Mouse (Mus musculus): ENCODE data around the gene BC051019. TPM values are rescaled to one million over a fixed set of nuclear protein-coding genes. Genes with fewer than 3 reads are reported as not detected.

BC051019 gene
- polyA plus RNA-seq, 1 experiment from 2014 or later, result not detected

DNA sequence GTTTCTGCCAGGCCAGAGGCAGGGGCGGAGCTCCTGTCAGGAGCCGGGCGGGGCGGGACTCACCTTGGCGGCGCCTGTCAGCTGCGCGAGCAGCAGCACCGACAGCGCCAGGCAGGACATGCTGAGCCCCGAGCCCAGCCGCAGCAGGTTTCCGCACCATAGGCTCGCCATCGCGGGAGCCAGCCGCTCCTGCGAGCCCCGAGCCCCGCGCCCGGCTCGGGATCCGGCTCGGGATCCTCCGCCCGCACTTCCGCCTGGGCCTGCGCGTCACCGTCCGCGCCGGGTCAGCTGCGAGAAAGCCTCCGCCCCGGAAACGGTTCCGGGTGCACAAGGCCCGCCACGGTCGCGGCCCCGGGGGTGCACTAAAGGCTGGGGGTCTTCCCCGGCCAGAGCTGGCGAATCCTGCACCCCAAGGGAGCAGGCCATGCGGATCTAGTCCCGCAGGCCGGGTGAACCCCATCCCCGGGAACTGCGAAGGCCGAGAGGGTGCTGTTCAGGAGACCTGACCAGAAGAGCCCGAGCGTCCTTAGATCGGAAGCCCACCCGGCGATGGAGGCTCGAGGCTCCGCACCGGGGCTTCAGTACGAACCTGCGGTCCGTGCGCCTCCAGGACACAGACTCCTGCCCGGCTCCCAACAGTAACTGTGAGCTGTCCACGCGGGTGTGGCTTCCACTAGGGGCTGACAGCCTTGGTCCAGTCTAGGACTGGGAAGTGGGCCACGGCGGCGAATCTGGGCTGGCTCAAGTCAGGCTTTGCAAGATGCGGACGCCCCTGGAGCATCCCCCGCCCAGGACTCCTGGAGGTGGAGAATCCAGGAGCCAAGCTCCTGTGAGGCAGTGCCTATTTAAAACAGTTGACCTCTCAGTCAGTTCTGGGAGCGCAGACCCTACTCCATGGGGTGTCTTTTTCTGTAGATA lies 28.6 kb upstream of the BC051019 start, which contains the start of gene Tmem9b:
TSS of gene Tmem9b (minus strand) at position 868 of the 918 bp plus-strand sequence.
- Histone ChIP-seq H3K9me3 (ENCODE audit: control insufficient read depth, low read length) (no peaks in the 10 kb centered on the region), H3K27ac (replicated peaks in 1 of 2; ENCODE audit: control insufficient read depth in 1 of 2, insufficient read depth in 1 of 2, low read depth in 2 of 2, low read length in 2 of 2) (peak within 1 kb of the TSS; percentile 59 to 83), H3K27me3 (ENCODE audit: control insufficient read depth, insufficient read depth, low read length) (no peaks in the 10 kb centered on the region), H3K36me3 (ENCODE audit: control insufficient read depth, insufficient read depth, low read length) (peaks cover 17% of the 10 kb centered on the region; the same call in 1 of the 2 replicates), H3K4me3 (ENCODE audit: control insufficient read depth in 1 of 2, insufficient read depth in 1 of 2, low read depth in 1 of 2, low read length in 2 of 2) (peak within 1 kb of the TSS; percentile 81 to 82), H3K9ac (ENCODE audit: low read length) (peak within 1 kb of the TSS; percentile 97), H3K4me1 (ENCODE audit: control insufficient read depth in 2 of 2, insufficient read depth in 2 of 2, low read length in 2 of 2) (peaks cover 2 to 17% of the 10 kb centered on the region in 2 experiments; a peak in 3 of 4 replicates), H3K4me2 (ENCODE audit: low read length) (peak within 1 kb of the TSS; percentile 97)
- ATAC-seq (ENCODE audit: insufficient number of reproducible peaks, insufficient read depth, low FRiP score, low read depth), result peak; percentile 76
- under 1% methylated on average over 73 of the region's 74 CpGs for WGBS

DNA sequence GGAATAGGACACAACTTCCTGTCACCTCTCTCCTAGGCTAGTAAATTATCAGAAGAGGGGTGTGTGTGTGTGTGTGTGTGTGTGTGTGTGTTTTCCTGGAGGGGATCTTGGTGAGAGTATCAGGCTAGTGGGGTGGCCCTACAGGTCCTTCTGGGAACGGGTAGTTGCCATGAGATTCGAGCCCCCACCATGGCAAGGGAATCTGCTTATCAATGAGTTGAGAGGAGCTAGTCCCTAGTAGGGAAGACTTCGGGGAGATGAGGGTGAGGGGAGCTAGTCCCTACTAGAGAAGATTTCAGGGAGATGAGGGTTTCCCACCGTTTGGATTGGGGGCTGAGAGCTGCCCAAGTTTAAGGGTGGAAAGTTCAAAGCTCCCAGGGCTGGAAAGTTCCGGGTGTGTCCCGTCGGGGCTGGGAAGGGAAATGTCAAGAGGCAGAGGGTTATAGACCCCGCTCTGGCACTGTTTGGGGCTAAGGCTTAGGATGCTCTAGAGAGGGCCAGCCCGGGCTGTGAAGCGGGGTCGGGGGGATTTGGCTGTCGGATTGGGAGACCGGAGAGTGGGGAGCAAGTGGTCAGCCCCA lies 27.9 kb upstream of the BC051019 start:
- H3K9me3 ChIP-seq (ENCODE audit: control insufficient read depth, low read length), result no peaks in the 10 kb centered on the region
- H3K9ac ChIP-seq (ENCODE audit: low read length), result peak overlapping the region; percentile 97
- H3K27ac ChIP-seq (replicated peaks in 1 of 2; ENCODE audit: control insufficient read depth in 1 of 2, insufficient read depth in 1 of 2, low read depth in 2 of 2, low read length in 2 of 2), result peak overlapping the region; percentile 23 to 83; a peak in 3 of 4 replicates
- H3K4me1 ChIP-seq (ENCODE audit: control insufficient read depth in 2 of 2, insufficient read depth in 2 of 2, low read length in 2 of 2), result peaks cover 2 to 17% of the 10 kb centered on the region in 2 experiments; a peak in 3 of 4 replicates
- under 1% methylated on average over 13 of the region's 13 CpGs for WGBS
- peak overlapping the region; percentile 97 for H3K4me2 ChIP-seq (ENCODE audit: low read length)
- peaks cover 20% of the 10 kb centered on the region for H3K36me3 ChIP-seq (ENCODE audit: control insufficient read depth, insufficient read depth, low read length)
- ATAC-seq (ENCODE audit: insufficient number of reproducible peaks, insufficient read depth, low FRiP score, low read depth), result no peak
- no peaks in the 10 kb centered on the region for H3K27me3 ChIP-seq (ENCODE audit: control insufficient read depth, insufficient read depth, low read length)
- peak overlapping the region; percentile 81 to 82 for H3K4me3 ChIP-seq (ENCODE audit: control insufficient read depth in 1 of 2, insufficient read depth in 1 of 2, low read depth in 1 of 2, low read length in 2 of 2)

DNA sequence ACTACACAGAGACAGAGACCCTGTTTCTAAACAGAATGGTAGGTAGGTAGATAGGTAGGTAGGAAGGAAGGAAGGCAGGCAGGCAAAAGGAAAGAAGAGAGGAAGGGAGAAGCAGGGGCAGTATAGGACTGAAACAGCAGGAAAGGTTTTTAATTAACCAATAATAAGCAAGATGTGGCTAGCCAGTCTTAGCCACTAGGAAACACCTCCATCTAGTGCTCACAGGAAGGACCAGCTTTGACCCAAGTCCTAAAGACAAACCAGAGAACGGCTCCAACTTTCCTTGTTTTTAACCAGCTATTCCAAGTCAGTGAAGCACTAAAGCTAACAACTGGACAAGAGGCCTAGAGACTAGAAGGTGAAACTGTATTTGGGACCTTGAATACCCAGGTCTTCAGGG lies 24.1 kb upstream of the BC051019 start:
- no peak for ATAC-seq (ENCODE audit: insufficient number of reproducible peaks, insufficient read depth, low FRiP score, low read depth)
- 52% methylated on average over 1 of the region's 1 CpGs for WGBS
- Histone ChIP-seq H3K9me3 (ENCODE audit: control insufficient read depth, low read length) (no peaks in the 10 kb centered on the region), H3K4me1 (ENCODE audit: control insufficient read depth in 2 of 2, insufficient read depth in 2 of 2, low read length in 2 of 2) (peaks cover 2 to 9% of the 10 kb centered on the region in 2 experiments; a peak in 3 of 4 replicates), H3K9ac (ENCODE audit: low read length) (no peak overlapping the region), H3K4me2 (ENCODE audit: low read length) (no peak overlapping the region), H3K27ac (replicated peaks in 1 of 2; ENCODE audit: control insufficient read depth in 1 of 2, insufficient read depth in 1 of 2, low read depth in 2 of 2, low read length in 2 of 2) (no peak overlapping the region), H3K36me3 (ENCODE audit: control insufficient read depth, insufficient read depth, low read length) (peaks cover 47% of the 10 kb centered on the region), H3K27me3 (ENCODE audit: control insufficient read depth, insufficient read depth, low read length) (no peaks in the 10 kb centered on the region), H3K4me3 (ENCODE audit: control insufficient read depth in 1 of 2, insufficient read depth in 1 of 2, low read depth in 1 of 2, low read length in 2 of 2) (no peak overlapping the region)

DNA sequence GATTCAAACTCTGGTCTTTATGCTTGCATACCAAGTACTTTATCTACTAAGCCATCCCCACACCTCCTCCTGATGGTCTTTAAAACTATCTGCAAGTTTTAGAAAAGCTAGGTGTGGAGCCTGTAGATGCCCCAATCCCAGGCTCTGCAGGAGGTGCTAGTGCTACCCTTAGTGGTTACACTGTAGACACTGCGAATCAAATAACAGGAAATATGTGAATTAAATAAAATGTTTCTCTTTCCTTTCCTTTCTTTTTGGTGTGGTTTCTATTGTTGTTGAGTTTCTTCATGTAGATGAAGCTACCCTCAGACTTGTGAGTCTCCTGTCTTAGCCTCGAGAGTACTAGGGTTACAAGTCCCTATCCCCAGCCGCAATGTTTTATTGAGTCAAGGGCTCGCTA lies 18.1 kb upstream of the BC051019 start:
- no peak for ATAC-seq (ENCODE audit: insufficient number of reproducible peaks, insufficient read depth, low FRiP score, low read depth)
- Histone ChIP-seq H3K27me3 (ENCODE audit: control insufficient read depth, insufficient read depth, low read length) (no peaks in the 10 kb centered on the region), H3K4me3 (ENCODE audit: control insufficient read depth in 1 of 2, insufficient read depth in 1 of 2, low read depth in 1 of 2, low read length in 2 of 2) (no peak overlapping the region), H3K36me3 (ENCODE audit: control insufficient read depth, insufficient read depth, low read length) (peaks cover 81% of the 10 kb centered on the region), H3K4me1 (ENCODE audit: control insufficient read depth in 2 of 2, insufficient read depth in 2 of 2, low read length in 2 of 2) (no peaks in the 10 kb centered on the region), H3K9ac (ENCODE audit: low read length) (no peak overlapping the region), H3K9me3 (ENCODE audit: control insufficient read depth, low read length) (no peaks in the 10 kb centered on the region), H3K4me2 (ENCODE audit: low read length) (no peak overlapping the region), H3K27ac (replicated peaks in 1 of 2; ENCODE audit: control insufficient read depth in 1 of 2, insufficient read depth in 1 of 2, low read depth in 2 of 2, low read length in 2 of 2) (no peak overlapping the region)
- WGBS, result 79% methylated on average over 4 of the region's 4 CpGs

DNA sequence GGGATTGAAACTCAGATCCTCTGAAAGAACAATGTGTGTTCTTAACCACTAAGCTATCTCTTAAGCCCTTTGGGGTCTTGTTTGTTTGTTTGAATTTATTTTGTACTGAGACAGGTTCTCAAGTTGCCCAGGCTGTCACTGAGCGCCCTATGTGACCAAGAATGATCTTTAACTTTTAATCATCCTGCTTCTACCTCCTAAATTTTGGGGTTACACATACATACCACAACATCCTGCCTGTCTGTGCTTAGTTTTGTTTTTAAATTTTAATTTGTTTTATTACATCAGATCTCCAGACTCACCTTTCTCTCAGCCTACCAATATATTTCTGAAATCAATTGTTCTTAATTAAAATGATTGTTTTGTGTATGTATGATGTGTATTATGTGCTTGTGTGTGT lies 17.4 kb upstream of the BC051019 start:
- Histone ChIP-seq H3K36me3 (ENCODE audit: control insufficient read depth, insufficient read depth, low read length) (peaks cover 82% of the 10 kb centered on the region), H3K9me3 (ENCODE audit: control insufficient read depth, low read length) (no peaks in the 10 kb centered on the region), H3K4me3 (ENCODE audit: control insufficient read depth in 1 of 2, insufficient read depth in 1 of 2, low read depth in 1 of 2, low read length in 2 of 2) (no peak overlapping the region), H3K4me2 (ENCODE audit: low read length) (no peak overlapping the region), H3K9ac (ENCODE audit: low read length) (no peak overlapping the region), H3K27ac (replicated peaks in 1 of 2; ENCODE audit: control insufficient read depth in 1 of 2, insufficient read depth in 1 of 2, low read depth in 2 of 2, low read length in 2 of 2) (no peak overlapping the region), H3K4me1 (ENCODE audit: control insufficient read depth in 2 of 2, insufficient read depth in 2 of 2, low read length in 2 of 2) (no peaks in the 10 kb centered on the region), H3K27me3 (ENCODE audit: control insufficient read depth, insufficient read depth, low read length) (no peaks in the 10 kb centered on the region)
- ATAC-seq (ENCODE audit: insufficient number of reproducible peaks, insufficient read depth, low FRiP score, low read depth), result no peak
- WGBS, result 88% methylated on average over 1 of the region's 1 CpGs

DNA sequence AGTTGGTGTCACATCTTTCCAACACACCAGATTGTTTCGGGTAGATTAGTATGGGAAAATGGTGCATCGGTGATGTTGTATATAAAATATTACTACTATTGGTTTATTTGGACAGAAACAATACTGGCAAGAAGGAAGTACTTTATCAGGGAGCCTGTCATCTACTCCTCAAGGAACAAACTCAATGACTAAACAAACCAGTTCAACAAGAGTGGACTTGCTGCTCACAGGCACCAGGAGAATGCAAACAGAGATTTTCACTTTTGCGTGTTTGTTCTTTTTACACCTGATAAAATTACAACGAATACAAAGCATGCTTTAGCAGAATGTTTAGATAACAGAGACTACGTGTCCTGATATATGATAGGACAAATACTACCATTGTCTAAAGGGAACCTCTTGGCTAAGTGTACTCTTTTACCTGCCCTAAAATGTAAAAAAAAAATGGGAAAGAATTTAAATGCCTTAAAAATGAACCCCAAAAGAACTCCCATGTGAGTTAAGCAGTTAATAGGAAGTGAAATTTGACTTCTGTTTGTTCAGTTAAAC lies 16.2 kb upstream of the BC051019 start:
- H3K27ac ChIP-seq (replicated peaks in 1 of 2; ENCODE audit: control insufficient read depth in 1 of 2, insufficient read depth in 1 of 2, low read depth in 2 of 2, low read length in 2 of 2), result no peak overlapping the region
- no peak overlapping the region for H3K9ac ChIP-seq (ENCODE audit: low read length)
- H3K4me3 ChIP-seq (ENCODE audit: control insufficient read depth in 1 of 2, insufficient read depth in 1 of 2, low read depth in 1 of 2, low read length in 2 of 2), result no peak overlapping the region
- H3K4me2 ChIP-seq (ENCODE audit: low read length), result no peak overlapping the region
- 71% methylated on average over 5 of the region's 5 CpGs for WGBS
- ATAC-seq (ENCODE audit: insufficient number of reproducible peaks, insufficient read depth, low FRiP score, low read depth), result no peak
- no peaks in the 10 kb centered on the region for H3K9me3 ChIP-seq (ENCODE audit: control insufficient read depth, low read length)
- no peaks in the 10 kb centered on the region for H3K27me3 ChIP-seq (ENCODE audit: control insufficient read depth, insufficient read depth, low read length)
- peaks cover 83% of the 10 kb centered on the region for H3K36me3 ChIP-seq (ENCODE audit: control insufficient read depth, insufficient read depth, low read length)
- no peaks in the 10 kb centered on the region for H3K4me1 ChIP-seq (ENCODE audit: control insufficient read depth in 2 of 2, insufficient read depth in 2 of 2, low read length in 2 of 2)

DNA sequence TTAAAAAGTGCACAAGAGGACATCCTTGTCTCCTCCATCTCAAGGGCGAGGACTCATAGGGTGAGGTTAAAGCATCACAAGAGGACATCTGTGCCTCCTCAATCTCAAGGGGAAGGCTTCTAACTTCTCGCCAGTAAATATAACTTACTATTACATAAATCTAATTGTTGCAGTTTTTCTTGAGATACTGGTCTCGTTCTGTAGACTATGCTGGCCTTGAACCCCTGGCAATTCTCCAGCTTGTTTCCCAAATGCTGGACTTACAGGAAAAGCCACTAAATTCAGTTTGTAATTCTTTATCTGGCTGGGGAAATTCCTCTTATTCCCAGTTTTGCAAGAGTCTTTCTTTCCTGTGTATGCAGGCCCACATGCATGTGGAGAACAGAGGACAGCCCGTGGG lies 11.2 kb upstream of the BC051019 start:
- Histone ChIP-seq H3K4me2 (ENCODE audit: low read length) (no peak overlapping the region), H3K4me1 (ENCODE audit: control insufficient read depth in 2 of 2, insufficient read depth in 2 of 2, low read length in 2 of 2) (peaks cover 3 to 4% of the 10 kb centered on the region in 2 experiments; a peak in 2 of 4 replicates), H3K36me3 (ENCODE audit: control insufficient read depth, insufficient read depth, low read length) (peaks cover 36% of the 10 kb centered on the region), H3K27ac (replicated peaks in 1 of 2; ENCODE audit: control insufficient read depth in 1 of 2, insufficient read depth in 1 of 2, low read depth in 2 of 2, low read length in 2 of 2) (no peak overlapping the region), H3K27me3 (ENCODE audit: control insufficient read depth, insufficient read depth, low read length) (no peaks in the 10 kb centered on the region), H3K4me3 (ENCODE audit: control insufficient read depth in 1 of 2, insufficient read depth in 1 of 2, low read depth in 1 of 2, low read length in 2 of 2) (no peak overlapping the region), H3K9ac (ENCODE audit: low read length) (no peak overlapping the region), H3K9me3 (ENCODE audit: control insufficient read depth, low read length) (no peaks in the 10 kb centered on the region)
- ATAC-seq (ENCODE audit: insufficient number of reproducible peaks, insufficient read depth, low FRiP score, low read depth), result no peak
- WGBS, result 79% methylated on average over 4 of the region's 4 CpGs
